ENCODE assay signal across 8 mouse cellular contexts in genomic region chr17:35739675-35740074, GRCm38 (mm10). TPM values are rescaled to one million over a fixed set of nuclear protein-coding genes. Genes with fewer than 3 reads are reported as not detected.
DNase-seq lines count a peak whose midpoint lies in the region; ATAC-seq lines count a peak whose summit lies in the region.

No protein-coding gene starts in this region.

- H3K4me1 ChIP-seq in forebrain, embryonic 13.5 days: peaks cover 3% of the 10 kb centered on the region; the same call in 1 of the 2 replicates
- peaks cover 4% of the 10 kb centered on the region; the same call in 1 of the 2 replicates for H3K4me1 ChIP-seq in forebrain, embryonic 15.5 days
- peaks cover 7% of the 10 kb centered on the region; the same call in 1 of the 2 replicates for H3K4me1 ChIP-seq in intestine, embryonic 15.5 days (replicated peaks)

- H3K27ac ChIP-seq in forebrain, embryonic 13.5 days: no peak overlapping the region
- no peak overlapping the region for H3K27ac ChIP-seq in forebrain, embryonic 15.5 days (replicated peaks)
- no peak overlapping the region for H3K27ac ChIP-seq in intestine, embryonic 15.5 days

- intact Hi-C loops in left cerebral cortex, postnatal 10 days (cut with DNase I): loop anchor here (1.0 to 5.0 kb wide), 4 partner anchors 82 to 157 kb away; partner anchors contain the start of gene Ier3

- peak; percentile 96 for DNase-seq in cerebellum, adult 8-10 months
- peak; percentile 92 for DNase-seq in gastrocnemius, adult 18-20 months (ENCODE audit: low spot score)
- DNase-seq in left cerebral cortex, postnatal 10 days (ENCODE audit: extremely low spot score in 1 of 2, low spot score in 2 of 2): peak; percentile 90
- DNase-seq in mesoderm, embryonic 11.5 days (ENCODE audit: low read depth, low spot score): peak; percentile 91
- DNase-seq in spleen, postnatal 4 days (ENCODE audit: low spot score in 2 of 2): peak; percentile 96 to 98

- no peak overlapping the region for H3K4me2 ChIP-seq in forebrain, embryonic 13.5 days
- H3K4me2 ChIP-seq in forebrain, embryonic 15.5 days (replicated peaks): no peak overlapping the region
- H3K4me2 ChIP-seq in intestine, embryonic 15.5 days (replicated peaks): no peak overlapping the region

- peaks cover 10% of the 10 kb centered on the region; the same call in 1 of the 2 replicates for H3K27me3 ChIP-seq in forebrain, embryonic 13.5 days
- no peaks in the 10 kb centered on the region for H3K27me3 ChIP-seq in forebrain, embryonic 15.5 days
- H3K27me3 ChIP-seq in intestine, embryonic 15.5 days (replicated peaks): no peaks in the 10 kb centered on the region

- no peak overlapping the region for H3K4me3 ChIP-seq in forebrain, embryonic 13.5 days
- H3K4me3 ChIP-seq in forebrain, embryonic 15.5 days: no peak overlapping the region
- no peak overlapping the region for H3K4me3 ChIP-seq in intestine, embryonic 15.5 days (replicated peaks)

- H3K9ac ChIP-seq in forebrain, embryonic 13.5 days: no peak overlapping the region
- no peak overlapping the region for H3K9ac ChIP-seq in forebrain, embryonic 15.5 days (replicated peaks)
- no peak overlapping the region for H3K9ac ChIP-seq in intestine, embryonic 15.5 days

- H3K36me3 ChIP-seq in forebrain, embryonic 13.5 days (ENCODE audit: poor library complexity, severe bottlenecking): no peaks in the 10 kb centered on the region
- H3K36me3 ChIP-seq in forebrain, embryonic 15.5 days: no peaks in the 10 kb centered on the region
- no peaks in the 10 kb centered on the region for H3K36me3 ChIP-seq in intestine, embryonic 15.5 days

- ATAC-seq in forebrain, embryonic 13.5 days: peak; percentile 43; the same call in 1 of the 2 replicates
- no peak for ATAC-seq in forebrain, embryonic 15.5 days (replicated peaks)
- ATAC-seq in intestine, embryonic 15.5 days: peak; percentile 21; the same call in 1 of the 2 replicates

- H3K9me3 ChIP-seq in forebrain, embryonic 13.5 days (replicated peaks): no peaks in the 10 kb centered on the region
- H3K9me3 ChIP-seq in forebrain, embryonic 15.5 days: no peaks in the 10 kb centered on the region
- no peaks in the 10 kb centered on the region for H3K9me3 ChIP-seq in intestine, embryonic 15.5 days

- WGBS in forebrain, embryonic 13.5 days: 18% methylated on average over 6 of the region's 6 CpGs
- WGBS in forebrain, embryonic 15.5 days: 16% methylated on average over 6 of the region's 6 CpGs
- 14% methylated on average over 6 of the region's 6 CpGs for WGBS in intestine, embryonic 15.5 days

RNA-seq across cellular contexts. Expression of gene Ddr1, which starts 35.3 kb away (rescaled TPM):
- polyA plus RNA-seq in forebrain, embryonic 13.5 days (2015; fragmentation: Nextera tagmentation; extraction: Ambion mirVana): 153 and 169 TPM in 2 replicates
- 127 TPM in 2 replicates for polyA plus RNA-seq in forebrain, embryonic 15.5 days (2015; fragmentation: Nextera tagmentation; extraction: Ambion mirVana)
- 10 to 100 TPM; 12.4 to 17.1 TPM for total RNA-seq in gastrocnemius, adult 18-20 months (2021)
- 54.0 and 54.2 TPM in 2 replicates for polyA plus RNA-seq in intestine, embryonic 15.5 days (2015; fragmentation: Nextera tagmentation; extraction: Ambion mirVana)
- 10 to 100 TPM; 39.6 to 40.1 TPM for total RNA-seq in left cerebral cortex, postnatal 10 days (2021)
